Mouse (Mus musculus): ENCODE results near the gene Soat1. TPM values are rescaled to one million over a fixed set of nuclear protein-coding genes. Genes with fewer than 3 reads are reported as not detected.

Gene Soat1
- polyA plus RNA-seq (2012; rRNA removed), result 4.9 and 7.4 TPM in 2 replicates

DNA sequence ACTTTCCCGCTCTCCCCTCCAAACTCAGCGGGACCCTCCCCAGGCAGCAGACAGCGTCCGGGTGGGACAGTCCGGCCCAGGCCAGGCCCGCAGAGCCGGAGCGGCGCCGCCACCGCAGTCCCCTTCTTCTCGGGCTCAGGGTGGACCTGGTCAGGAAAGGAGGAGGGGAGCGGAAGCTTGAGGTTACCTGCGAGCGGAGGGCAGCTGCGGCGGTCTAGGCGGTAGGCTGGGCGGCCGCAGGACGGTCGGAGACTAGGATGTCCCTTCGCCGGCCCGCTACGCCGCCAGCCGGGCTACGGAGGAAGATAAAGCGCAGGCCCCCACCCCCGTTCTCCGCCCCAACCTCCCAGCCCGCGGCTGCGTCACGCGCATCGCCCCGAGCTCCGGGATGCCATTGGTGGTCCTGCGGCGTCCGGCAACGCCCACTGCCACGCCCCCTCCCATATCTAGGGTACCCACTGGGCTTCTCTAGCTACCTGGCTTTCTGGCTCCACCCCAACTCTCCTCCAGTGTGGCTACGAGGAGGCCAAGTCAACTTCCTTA lies at the start of gene Soat1:
TSS of gene Soat1 (minus strand) at position 371 of the 543 bp plus-strand sequence.

DNA sequence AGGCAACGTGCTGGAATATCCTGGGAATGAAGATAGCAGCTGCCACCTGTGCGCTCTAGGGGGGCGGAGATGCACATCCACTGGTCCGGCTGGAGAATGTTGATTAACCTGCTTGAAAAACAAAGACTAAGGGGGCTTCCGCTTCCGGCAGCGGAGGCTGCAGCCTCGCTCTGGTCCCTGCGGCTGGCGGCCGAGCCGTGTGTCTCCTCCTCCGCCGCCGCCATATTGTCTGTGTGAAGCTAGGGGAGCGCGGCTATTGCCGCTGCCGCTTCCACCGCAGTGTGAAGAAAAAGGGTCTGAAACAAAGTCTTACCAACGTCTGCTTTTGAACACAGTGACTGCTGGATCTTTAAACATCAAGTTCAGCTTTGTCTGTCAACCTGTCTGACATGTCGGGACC lies 49.7 kb upstream of the Soat1 start, which contains the start of gene Gm10031:
TSS of gene Gm10031 (plus strand) at position 171 of the 400 bp plus-strand sequence.

DNA sequence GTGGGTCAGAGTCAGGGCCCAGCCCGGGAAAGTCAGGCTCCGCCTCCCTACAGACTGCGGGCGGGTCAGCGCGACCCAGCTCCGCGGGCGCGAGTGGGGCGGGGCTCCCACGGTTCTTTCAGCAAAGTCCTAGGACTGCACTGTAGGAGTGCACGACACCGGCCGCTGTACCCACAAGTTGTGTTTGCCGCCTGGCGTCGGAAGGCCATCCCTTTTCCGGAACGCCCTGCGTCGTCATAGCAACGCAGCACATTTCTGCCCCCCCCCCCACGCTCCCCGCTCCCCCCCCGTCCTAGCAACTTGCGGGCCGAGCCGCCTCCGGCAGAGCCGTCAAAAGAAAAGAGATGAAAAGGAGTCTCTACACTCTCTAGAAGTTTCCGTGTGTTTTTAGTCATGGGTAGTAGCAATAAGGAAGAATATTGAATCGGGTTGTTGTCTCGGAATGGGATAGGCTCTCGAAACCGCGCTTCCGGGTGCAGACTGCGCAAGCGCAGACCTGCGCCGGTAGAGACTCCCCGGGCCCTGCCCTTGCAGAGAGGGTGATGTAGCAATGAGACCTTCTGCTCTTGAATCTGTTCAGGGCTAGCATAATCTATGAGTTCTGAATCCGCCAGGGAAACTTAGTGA lies 53.3 kb downstream of the Soat1 start, which contains the start of gene Axdnd1:
TSS of gene Axdnd1 (minus strand) at position 489 of the 627 bp plus-strand sequence.

Other genes with a start within 250 kb of the Soat1 start
- not detected in 2 replicates for gene Tdrd5, start 170.7 kb downstream of the Soat1 start, polyA plus RNA-seq (2012; rRNA removed)
- gene Nphs2, start 163.6 kb downstream of the Soat1 start, polyA plus RNA-seq (2012; rRNA removed), result 0.02 and 0.24 TPM in 2 replicates
- 1.4 and 2.3 TPM in 2 replicates for gene Gm2000, start 108.3 kb downstream of the Soat1 start, polyA plus RNA-seq (2012; rRNA removed)
- gene Axdnd1, start 53.2 kb downstream of the Soat1 start, polyA plus RNA-seq (2012; rRNA removed), result not detected in 2 replicates
- 9.1 and 11.2 TPM in 2 replicates for gene Gm10031, start 49.7 kb upstream of the Soat1 start, polyA plus RNA-seq (2012; rRNA removed)
- gene Abl2, start 84.5 kb upstream of the Soat1 start, polyA plus RNA-seq (2012; rRNA removed), result 0.69 and 2.3 TPM in 2 replicates
- gene Tor3a, start 200.0 kb upstream of the Soat1 start, polyA plus RNA-seq (2012; rRNA removed), result 30.5 and 53.4 TPM in 2 replicates
- gene Fam20b, start 244.8 kb upstream of the Soat1 start, polyA plus RNA-seq (2012; rRNA removed), result 6.5 and 10.5 TPM in 2 replicates

All from stomach, adult 2 months (tissue).